Mouse (Mus musculus): ENCODE measurements around the gene Pkig. TPM values are rescaled to one million over a fixed set of nuclear protein-coding genes. Genes with fewer than 3 reads are reported as not detected.
A peak's percentile ranks its signal among the peaks of the same experiment; 100 is the strongest.

Gene Pkig
- total and polyA plus RNA-seq, 2 experiments = 13.2 to 35.0 TPM

DNA sequence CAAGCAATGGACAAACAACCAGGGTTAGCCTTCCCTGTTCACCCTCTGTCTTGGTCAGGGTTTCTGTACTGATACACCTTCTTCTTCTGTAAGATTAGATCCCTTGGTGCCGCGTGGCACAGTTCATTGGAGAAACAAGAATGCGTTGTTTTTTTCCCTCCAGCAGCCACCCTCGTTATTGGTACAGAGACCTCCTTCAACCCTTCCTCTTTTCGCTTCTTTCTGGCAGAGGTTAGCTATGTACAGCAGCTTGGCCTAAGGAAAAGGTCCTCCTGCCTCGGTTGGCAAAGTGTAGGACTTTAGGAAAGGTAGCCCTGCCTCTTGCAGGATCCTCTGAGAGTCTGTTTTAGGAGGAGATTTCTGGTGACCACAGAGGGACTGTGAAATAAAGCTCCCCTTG, 102.4 kb downstream of the Pkig start:
- Histone ChIP-seq H3K4me3 (ENCODE audit: insufficient read depth, low read depth, low read length) (no peak overlapping the region), H3K4me1 (ENCODE audit: control insufficient read depth, insufficient read depth, low read length) (no peaks in the 10 kb centered on the region), H3K36me3 (ENCODE audit: control insufficient read depth, insufficient read depth, low read length) (no peaks in the 10 kb centered on the region), H3K27ac (replicated peaks; ENCODE audit: insufficient read depth, low read depth, low read length) (no peak overlapping the region), H3K9ac (ENCODE audit: low read depth, low read length) (no peak overlapping the region), H3K79me2 (ENCODE audit: control insufficient read depth, insufficient read depth, low read length) (no peaks in the 10 kb centered on the region), H3K27me3 (ENCODE audit: control insufficient read depth, insufficient read depth, low read length) (no peaks in the 10 kb centered on the region)
- WGBS = 77% methylated on average over 6 of the region's 6 CpGs
- no peak for DNase-seq (ENCODE audit: extremely low read depth, low read depth, low spot score)
- TF ChIP-seq CTCF (IDR thresholded peaks at IDR 0.05; ENCODE audit: low read depth, low read length) (no peak), POLR2A (IDR thresholded peaks at IDR 0.05; ENCODE audit: extremely low read depth, insufficient read depth, low read length) (no peak)

DNA sequence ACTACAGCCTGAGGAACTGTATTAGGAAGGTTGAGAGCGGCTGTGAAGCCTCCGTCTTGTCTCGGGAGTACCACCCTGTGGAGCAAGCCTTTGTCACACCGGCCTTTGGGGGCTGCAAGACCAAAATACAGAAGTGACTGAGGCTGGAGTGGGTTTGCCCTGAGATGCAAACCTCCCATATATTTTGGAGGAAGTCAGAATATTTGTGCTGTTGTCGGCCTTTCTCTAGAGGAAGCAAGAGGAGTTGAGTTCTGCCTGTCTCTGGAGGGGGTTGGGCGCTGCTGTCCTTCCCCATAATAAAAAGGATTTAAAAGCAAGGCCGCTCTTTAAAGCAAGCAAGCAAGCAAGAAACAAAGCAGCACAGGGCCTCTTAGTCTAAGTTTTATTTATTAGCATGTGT, 103.2 kb downstream of the Pkig start:
- no peaks in the 10 kb centered on the region for H3K36me3 ChIP-seq (ENCODE audit: control insufficient read depth, insufficient read depth, low read length)
- H3K27ac ChIP-seq (replicated peaks; ENCODE audit: insufficient read depth, low read depth, low read length) = no peak overlapping the region
- H3K79me2 ChIP-seq (ENCODE audit: control insufficient read depth, insufficient read depth, low read length) = no peaks in the 10 kb centered on the region
- WGBS = 86% methylated on average over 7 of the region's 7 CpGs
- no peaks in the 10 kb centered on the region for H3K27me3 ChIP-seq (ENCODE audit: control insufficient read depth, insufficient read depth, low read length)
- TF ChIP-seq CTCF (IDR thresholded peaks at IDR 0.05; ENCODE audit: low read depth, low read length) = no peak
- TF ChIP-seq POLR2A (IDR thresholded peaks at IDR 0.05; ENCODE audit: extremely low read depth, insufficient read depth, low read length) = no peak
- H3K9ac ChIP-seq (ENCODE audit: low read depth, low read length) = no peak overlapping the region
- H3K4me3 ChIP-seq (ENCODE audit: insufficient read depth, low read depth, low read length) = no peak overlapping the region
- no peaks in the 10 kb centered on the region for H3K4me1 ChIP-seq (ENCODE audit: control insufficient read depth, insufficient read depth, low read length)
- DNase-seq (ENCODE audit: extremely low read depth, low read depth, low spot score) = peak; percentile 20

DNA sequence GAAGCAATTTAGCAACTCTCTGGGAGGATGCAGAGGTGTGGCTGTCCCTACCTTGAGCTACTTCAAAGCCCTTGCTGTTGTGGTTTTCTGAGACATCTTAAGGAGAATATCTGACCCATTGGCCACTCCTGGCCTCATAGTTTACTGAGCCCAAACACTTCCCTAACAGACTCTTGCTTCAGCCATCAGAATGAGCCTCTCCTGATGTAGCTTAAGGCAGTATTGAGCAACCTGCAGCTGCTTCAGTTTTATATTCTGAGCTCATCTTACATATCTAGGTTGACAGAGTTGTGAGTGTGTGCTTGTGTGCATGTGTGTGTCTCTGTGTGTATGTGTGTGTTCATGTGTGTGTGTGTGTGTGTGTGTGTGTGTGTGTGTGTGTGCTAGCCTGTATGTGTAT, 108.1 kb downstream of the Pkig start:
- no peak overlapping the region for H3K27ac ChIP-seq (replicated peaks; ENCODE audit: insufficient read depth, low read depth, low read length)
- H3K36me3 ChIP-seq (ENCODE audit: control insufficient read depth, insufficient read depth, low read length) = no peaks in the 10 kb centered on the region
- H3K27me3 ChIP-seq (ENCODE audit: control insufficient read depth, insufficient read depth, low read length) = no peaks in the 10 kb centered on the region
- no peak for DNase-seq (ENCODE audit: extremely low read depth, low read depth, low spot score)
- TF ChIP-seq CTCF (IDR thresholded peaks at IDR 0.05; ENCODE audit: low read depth, low read length) (no peak), POLR2A (IDR thresholded peaks at IDR 0.05; ENCODE audit: extremely low read depth, insufficient read depth, low read length) (no peak)
- no peaks in the 10 kb centered on the region for H3K4me1 ChIP-seq (ENCODE audit: control insufficient read depth, insufficient read depth, low read length)
- no peak overlapping the region for H3K4me3 ChIP-seq (ENCODE audit: insufficient read depth, low read depth, low read length)
- H3K79me2 ChIP-seq (ENCODE audit: control insufficient read depth, insufficient read depth, low read length) = no peaks in the 10 kb centered on the region
- no peak overlapping the region for H3K9ac ChIP-seq (ENCODE audit: low read depth, low read length)

- no peak for TF ChIP-seq POLR2A (IDR thresholded peaks at IDR 0.05; ENCODE audit: extremely low read depth, insufficient read depth, low read length)
- no peak for TF ChIP-seq CTCF (IDR thresholded peaks at IDR 0.05; ENCODE audit: low read depth, low read length)
- H3K36me3 ChIP-seq (ENCODE audit: control insufficient read depth, insufficient read depth, low read length) = no peaks in the 10 kb centered on the region
- 80% methylated on average over 1 of the region's 1 CpGs for WGBS
- DNase-seq (ENCODE audit: extremely low read depth, low read depth, low spot score) = no peak
- no peak overlapping the region for H3K9ac ChIP-seq (ENCODE audit: low read depth, low read length)
- H3K79me2 ChIP-seq (ENCODE audit: control insufficient read depth, insufficient read depth, low read length) = no peaks in the 10 kb centered on the region
- H3K4me1 ChIP-seq (ENCODE audit: control insufficient read depth, insufficient read depth, low read length) = no peaks in the 10 kb centered on the region
- H3K27me3 ChIP-seq (ENCODE audit: control insufficient read depth, insufficient read depth, low read length) = no peaks in the 10 kb centered on the region
- H3K27ac ChIP-seq (replicated peaks; ENCODE audit: insufficient read depth, low read depth, low read length) = no peak overlapping the region
- H3K4me3 ChIP-seq (ENCODE audit: insufficient read depth, low read depth, low read length) = no peak overlapping the region
These were observed 108.7 kb downstream of the Pkig start for GRCm38 (mm10) chr2:163766890-163767289.

DNA sequence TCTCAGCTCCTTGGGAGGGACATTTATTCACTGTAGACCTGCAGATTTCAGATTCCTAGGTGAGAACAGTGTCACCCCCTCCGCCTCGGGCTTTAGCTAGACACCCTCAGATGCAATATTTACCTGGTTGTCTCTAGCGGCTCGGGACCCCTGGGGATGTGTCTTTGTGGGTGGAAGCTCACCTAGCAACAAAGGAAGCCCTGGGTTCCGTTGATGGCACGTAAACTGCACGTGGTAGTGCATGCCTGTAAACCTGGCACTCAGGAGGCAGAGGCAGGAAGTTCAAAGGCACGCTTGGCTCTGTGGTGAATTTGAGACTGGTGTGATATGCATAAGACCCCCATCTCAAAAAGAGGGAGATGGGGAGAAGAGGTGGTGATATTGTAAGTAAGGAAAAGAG, 112.5 kb downstream of the Pkig start:
- Histone ChIP-seq H3K4me3 (ENCODE audit: insufficient read depth, low read depth, low read length) (no peak overlapping the region), H3K27ac (replicated peaks; ENCODE audit: insufficient read depth, low read depth, low read length) (no peak overlapping the region), H3K36me3 (ENCODE audit: control insufficient read depth, insufficient read depth, low read length) (no peaks in the 10 kb centered on the region), H3K79me2 (ENCODE audit: control insufficient read depth, insufficient read depth, low read length) (no peaks in the 10 kb centered on the region), H3K4me1 (ENCODE audit: control insufficient read depth, insufficient read depth, low read length) (no peaks in the 10 kb centered on the region), H3K9ac (ENCODE audit: low read depth, low read length) (no peak overlapping the region), H3K27me3 (ENCODE audit: control insufficient read depth, insufficient read depth, low read length) (no peaks in the 10 kb centered on the region)
- WGBS = 82% methylated on average over 8 of the region's 8 CpGs
- DNase-seq (ENCODE audit: extremely low read depth, low read depth, low spot score) = no peak
- no peak for TF ChIP-seq POLR2A (IDR thresholded peaks at IDR 0.05; ENCODE audit: extremely low read depth, insufficient read depth, low read length)
- no peak for TF ChIP-seq CTCF (IDR thresholded peaks at IDR 0.05; ENCODE audit: low read depth, low read length)

Other genes starting within 250 kb of the Pkig start
- gene Oser1, start 233.7 kb upstream of the Pkig start, total RNA-seq (2014; rRNA removed) = 21.9 and 22.6 TPM in 2 replicates
- gene Oser1, start 233.7 kb upstream of the Pkig start, polyA plus RNA-seq (2012; rRNA removed) = 8.0 and 8.3 TPM in 2 replicates
- gene Gdap1l1, start 219.9 kb upstream of the Pkig start, total RNA-seq (2014; rRNA removed) = 0.07 TPM in 1 of 2 replicates, not detected in the other
- gene Gdap1l1, start 219.9 kb upstream of the Pkig start, polyA plus RNA-seq (2012; rRNA removed) = not detected in 2 replicates
- gene Fitm2, start 185.8 kb upstream of the Pkig start, total RNA-seq (2014; rRNA removed) = 19.5 and 20.1 TPM in 2 replicates
- 19.8 and 20.9 TPM in 2 replicates for gene Fitm2, start 185.8 kb upstream of the Pkig start, polyA plus RNA-seq (2012; rRNA removed)
- not detected in 2 replicates for gene R3hdml, start 166.1 kb upstream of the Pkig start, total RNA-seq (2014; rRNA removed)
- not detected in 2 replicates for gene R3hdml, start 166.1 kb upstream of the Pkig start, polyA plus RNA-seq (2012; rRNA removed)
- 164 and 213 TPM in 2 replicates for gene Hnf4a, start 151.6 kb upstream of the Pkig start, total RNA-seq (2014; rRNA removed)
- gene Hnf4a, start 151.6 kb upstream of the Pkig start, polyA plus RNA-seq (2012; rRNA removed) = 260 and 313 TPM in 2 replicates
- 9.3 and 9.7 TPM in 2 replicates for gene Ttpal, start 56.1 kb upstream of the Pkig start, total RNA-seq (2014; rRNA removed)
- 8.1 and 12.4 TPM in 2 replicates for gene Ttpal, start 56.1 kb upstream of the Pkig start, polyA plus RNA-seq (2012; rRNA removed)
- 123 TPM in 2 replicates for gene Serinc3, start 13.3 kb upstream of the Pkig start, total RNA-seq (2014; rRNA removed)
- gene Serinc3, start 13.3 kb upstream of the Pkig start, polyA plus RNA-seq (2012; rRNA removed) = 122 and 124 TPM in 2 replicates
- 1.9 TPM in 2 replicates for gene Ada, start 91.9 kb downstream of the Pkig start, total RNA-seq (2014; rRNA removed)
- 0.73 and 0.80 TPM in 2 replicates for gene Ada, start 91.9 kb downstream of the Pkig start, polyA plus RNA-seq (2012; rRNA removed)
- 0.07 and 0.09 TPM in 2 replicates for gene Ccn5, start 162.5 kb downstream of the Pkig start, total RNA-seq (2014; rRNA removed)
- 0.21 and 0.23 TPM in 2 replicates for gene Ccn5, start 162.5 kb downstream of the Pkig start, polyA plus RNA-seq (2012; rRNA removed)
- gene Kcnk15, start 195.3 kb downstream of the Pkig start, total RNA-seq (2014; rRNA removed) = not detected in 2 replicates
- gene Kcnk15, start 195.3 kb downstream of the Pkig start, polyA plus RNA-seq (2012; rRNA removed) = not detected in 2 replicates